Mouse (Mus musculus): ENCODE measurements around the gene Mup14.
"Not testable (repeated sequence)": the region's sequence is repeated elsewhere in the genome, so short reads cannot be mapped to it uniquely, and the experiment has no call there.

DNA sequence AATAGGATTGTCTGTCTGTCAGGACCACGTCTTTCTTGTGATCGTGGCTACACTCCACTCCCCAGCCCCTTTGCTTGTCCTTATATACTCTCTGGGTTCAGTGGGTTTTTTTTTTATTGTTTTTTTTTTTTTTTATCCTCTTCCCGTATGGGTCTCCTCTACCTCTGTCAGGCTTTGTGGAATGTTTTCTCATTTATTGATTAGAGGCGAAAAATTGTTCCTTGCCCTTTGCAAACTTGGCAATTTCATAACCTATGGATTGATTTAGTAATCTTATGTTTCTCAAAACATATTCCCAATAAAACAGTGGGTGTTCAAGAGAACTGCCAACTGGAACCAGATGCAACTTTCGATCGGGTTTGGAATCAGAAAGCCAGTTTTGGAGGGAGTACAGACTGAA is at the start of gene Mup14:
- not testable (repeated sequence) for TF ChIP-seq CTCF (IDR thresholded peaks at IDR 0.05; ENCODE audit: low read depth, low read length); POLR2A (IDR thresholded peaks at IDR 0.05; ENCODE audit: borderline replicate concordance, low read depth, low read length)
